25 mouse cellular contexts compared by ENCODE assay signal in the genomic region with DNA sequence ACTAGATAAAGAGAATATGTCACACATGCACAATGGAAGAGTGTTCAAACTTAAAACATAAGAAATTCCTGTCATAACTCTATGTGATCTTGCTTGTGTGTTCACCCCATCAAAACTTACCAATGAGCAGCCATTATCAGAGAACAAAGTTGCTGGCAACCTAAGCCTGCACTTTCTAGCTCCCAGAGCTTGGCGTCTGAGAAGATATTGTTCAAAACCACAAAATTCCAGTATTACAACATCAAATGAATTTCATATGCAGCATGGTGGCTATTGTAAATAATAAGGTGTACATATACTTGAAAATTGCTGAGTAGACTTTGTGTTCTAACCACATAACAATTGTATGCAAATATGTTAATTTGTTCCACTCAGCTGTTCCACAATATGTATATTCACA. TPM values are rescaled to one million over a fixed set of nuclear protein-coding genes. Genes with fewer than 3 reads are reported as not detected.
"Had no signal": no experiment of that assay in that cellular context is flagged by ENCODE, and none has a peak within 500 bp of the region (broad histone marks: within the 10 kb centered on the region; RNA-seq: fewer than 3 reads in every experiment).

No protein-coding gene starts in this region.

- H3K4me1 ChIP-seq: embryonic facial prominence, embryonic 10.5 days; embryonic facial prominence, embryonic 12.5 days; embryonic facial prominence, embryonic 13.5 days; embryonic facial prominence, embryonic 15.5 days; forebrain, embryonic 10.5 days; forebrain, embryonic 12.5 days; forebrain, embryonic 13.5 days; forebrain, embryonic 15.5 days; heart, embryonic 10.5 days had no signal

- H3K36me3 ChIP-seq: embryonic facial prominence, embryonic 10.5 days; embryonic facial prominence, embryonic 12.5 days; embryonic facial prominence, embryonic 13.5 days; embryonic facial prominence, embryonic 15.5 days; forebrain, embryonic 10.5 days; forebrain, embryonic 12.5 days; forebrain, embryonic 15.5 days; heart, embryonic 10.5 days had no signal

- H3K4me3 ChIP-seq: embryonic facial prominence, embryonic 10.5 days; embryonic facial prominence, embryonic 12.5 days; embryonic facial prominence, embryonic 13.5 days; embryonic facial prominence, embryonic 15.5 days; erythroblast, embryonic 14.5 days; forebrain, embryonic 10.5 days; forebrain, embryonic 12.5 days; forebrain, embryonic 13.5 days; forebrain, embryonic 15.5 days; gastrocnemius, adult 2 months; heart, adult 2 months; heart, embryonic 10.5 days had no signal

- H3K27ac ChIP-seq: embryonic facial prominence, embryonic 10.5 days; embryonic facial prominence, embryonic 12.5 days; embryonic facial prominence, embryonic 13.5 days; embryonic facial prominence, embryonic 15.5 days; forebrain, embryonic 10.5 days; forebrain, embryonic 12.5 days; forebrain, embryonic 13.5 days; forebrain, embryonic 15.5 days; heart, adult 2 months; heart, embryonic 10.5 days had no signal

- DNase-seq: cerebellum, adult 9-10 months; cerebellum, postnatal 10 days; cerebellum, postnatal 14 days; cerebellum, postnatal 25 days; cerebellum, postnatal 36 days; embryo, embryonic 11 days; forebrain, postnatal 0 days; gastrocnemius, adult 2 months; gastrocnemius, postnatal 10 days; gastrocnemius, postnatal 14 days; gastrocnemius, postnatal 25 days; gastrocnemius, postnatal 36 days; heart, adult 11 months; heart, adult 18-20 months; heart, adult 2 months had no signal

- H3K27me3 ChIP-seq: embryonic facial prominence, embryonic 12.5 days; embryonic facial prominence, embryonic 13.5 days; embryonic facial prominence, embryonic 15.5 days; forebrain, embryonic 12.5 days; forebrain, embryonic 13.5 days; forebrain, embryonic 15.5 days had no signal

RNA-seq across cellular contexts. Expression of gene Pdk4, which starts 6.7 kb away (rescaled TPM):
- polyA plus RNA-seq: erythroblast, embryonic 14.5 days had no signal
